Comparison of ENCODE assay signal across 9 mouse cellular contexts in genomic region chr3:146564268-146565064, GRCm38 (mm10). TPM values are rescaled to one million over a fixed set of nuclear protein-coding genes. Genes with fewer than 3 reads are reported as not detected.
A peak's percentile ranks its signal among the peaks of the same experiment; 100 is the strongest.
DNase-seq lines count a peak whose midpoint lies in the region; TF ChIP-seq lines count a peak whose summit lies in the region.
"Had no signal": no experiment of that assay in that cellular context is flagged by ENCODE, and none has a peak within 500 bp of the region (broad histone marks: within the 10 kb centered on the region; RNA-seq: fewer than 3 reads in every experiment).

No protein-coding gene starts in this region.

- H3K9me3 ChIP-seq in forebrain, embryonic 10.5 days: no peaks in the 10 kb centered on the region

- WGBS in bone marrow, adult 2 months: 40% methylated on average over 14 of the region's 14 CpGs
- 34% methylated on average over 14 of the region's 14 CpGs for WGBS in forebrain, embryonic 10.5 days

- intact Hi-C loops in heart, postnatal 10 days (cut with DNase I): loop anchor here (1.0 to 5.0 kb wide), 5 partner anchors 118 to 351 kb away; no protein-coding TSS in a partner anchor

- H3K36me3 ChIP-seq in forebrain, embryonic 10.5 days (replicated peaks): no peaks in the 10 kb centered on the region

- H3K27ac ChIP-seq in bone marrow, adult 2 months (ENCODE audit: control insufficient read depth, insufficient read depth, low read depth, low read length, poor library complexity): no peak overlapping the region
- H3K27ac ChIP-seq in forebrain, embryonic 10.5 days: no peak overlapping the region; the same call in 1 of the 2 replicates
- H3K27ac ChIP-seq: macrophage had no signal

- peak; percentile 59 for DNase-seq in ES-CJ7 (ENCODE audit: low read depth, low spot score)
- DNase-seq in forebrain, embryonic 10.5 days (ENCODE audit: extremely low spot score, low spot score): peak; percentile 71
- peak; percentile 76 to 91 for DNase-seq in heart, postnatal 10 days
- DNase-seq in layer of hippocampus, adult 9-10 months (ENCODE audit: low spot score): peak; percentile 88
- DNase-seq in lung, postnatal 4 days: peak; percentile 49 to 77
- DNase-seq in right cerebral cortex, postnatal 14 days: peak; percentile 94
- DNase-seq in urinary bladder, postnatal 4 days (ENCODE audit: low spot score in 2 of 2): peak; percentile 36 to 79

- no peak overlapping the region for H3K4me3 ChIP-seq in bone marrow, adult 2 months (replicated peaks; ENCODE audit: control insufficient read depth, low read depth, low read length)
- no peak overlapping the region for H3K4me3 ChIP-seq in forebrain, embryonic 10.5 days

- H3K4me1 ChIP-seq in bone marrow, adult 2 months (ENCODE audit: control insufficient read depth, insufficient read depth, low read length): no peaks in the 10 kb centered on the region
- H3K4me1 ChIP-seq in forebrain, embryonic 10.5 days: peaks cover 7% of the 10 kb centered on the region

- no peaks in the 10 kb centered on the region for H3K27me3 ChIP-seq in forebrain, embryonic 10.5 days (ENCODE audit: poor library complexity, severe bottlenecking)

- TF ChIP-seq POLR2A in bone marrow, adult 2 months (IDR thresholded peaks at IDR 0.05; ENCODE audit: borderline replicate concordance, control insufficient read depth, low read depth, low read length): no peak

- peak; percentile 49 for TF ChIP-seq CTCF in bone marrow, adult 2 months (IDR thresholded peaks at IDR 0.05; ENCODE audit: control insufficient read depth, insufficient read depth, low read length)

RNA-seq across cellular contexts. Expression of gene Uox, which starts 5.8 kb away (rescaled TPM):
- polyA plus RNA-seq in bone marrow, adult 2 months (2011; ENCODE audit: insufficient read depth, insufficient read length, low replicate concordance, missing spikeins): 1.2 and 3.8 TPM in 2 replicates
- not detected in 2 replicates for polyA plus RNA-seq in forebrain, embryonic 10.5 days (2016; fragmentation: Nextera tagmentation; extraction: Ambion mirVana)
- not detected for total RNA-seq in heart, postnatal 10 days (2021)
- polyA plus RNA-seq: macrophage had no signal

RNA-seq across cellular contexts. Expression of gene Rpf1, which starts 43.2 kb away (rescaled TPM):
- 35.1 and 55.3 TPM in 2 replicates for polyA plus RNA-seq in bone marrow, adult 2 months (2011; ENCODE audit: insufficient read depth, insufficient read length, low replicate concordance, missing spikeins)
- polyA plus RNA-seq in forebrain, embryonic 10.5 days (2016; fragmentation: Nextera tagmentation; extraction: Ambion mirVana): 68.2 and 70.5 TPM in 2 replicates
- 10 to 100 TPM; 16.4 to 16.7 TPM for total RNA-seq in heart, postnatal 10 days (2021)

RNA-seq across cellular contexts. Expression of gene Dnase2b, which starts 50.9 kb away (rescaled TPM):
- not detected in 2 replicates for polyA plus RNA-seq in bone marrow, adult 2 months (2011; ENCODE audit: insufficient read depth, insufficient read length, low replicate concordance, missing spikeins)
- polyA plus RNA-seq in forebrain, embryonic 10.5 days (2016; fragmentation: Nextera tagmentation; extraction: Ambion mirVana): not detected in 2 replicates
- total RNA-seq in heart, postnatal 10 days (2021): not detected
- polyA plus RNA-seq: macrophage had no signal
